Mouse (Mus musculus): ENCODE results near the gene Adamts17.

GRCm38 (mm10) chr7:67114056-67114455, 274.5 kb downstream of the Adamts17 start:
- TF ChIP-seq POLR2A (IDR thresholded peaks at IDR 0.05; ENCODE audit: control insufficient read depth, extremely low read depth, insufficient read depth, low read length, poor library complexity), result no peak
- no peak for TF ChIP-seq CTCF (IDR thresholded peaks at IDR 0.05; ENCODE audit: borderline replicate concordance, control insufficient read depth, extremely low read depth, insufficient read depth, low read length, poor library complexity)
